Comparison of ENCODE assay signal across 11 mouse cellular contexts in the genomic region with DNA sequence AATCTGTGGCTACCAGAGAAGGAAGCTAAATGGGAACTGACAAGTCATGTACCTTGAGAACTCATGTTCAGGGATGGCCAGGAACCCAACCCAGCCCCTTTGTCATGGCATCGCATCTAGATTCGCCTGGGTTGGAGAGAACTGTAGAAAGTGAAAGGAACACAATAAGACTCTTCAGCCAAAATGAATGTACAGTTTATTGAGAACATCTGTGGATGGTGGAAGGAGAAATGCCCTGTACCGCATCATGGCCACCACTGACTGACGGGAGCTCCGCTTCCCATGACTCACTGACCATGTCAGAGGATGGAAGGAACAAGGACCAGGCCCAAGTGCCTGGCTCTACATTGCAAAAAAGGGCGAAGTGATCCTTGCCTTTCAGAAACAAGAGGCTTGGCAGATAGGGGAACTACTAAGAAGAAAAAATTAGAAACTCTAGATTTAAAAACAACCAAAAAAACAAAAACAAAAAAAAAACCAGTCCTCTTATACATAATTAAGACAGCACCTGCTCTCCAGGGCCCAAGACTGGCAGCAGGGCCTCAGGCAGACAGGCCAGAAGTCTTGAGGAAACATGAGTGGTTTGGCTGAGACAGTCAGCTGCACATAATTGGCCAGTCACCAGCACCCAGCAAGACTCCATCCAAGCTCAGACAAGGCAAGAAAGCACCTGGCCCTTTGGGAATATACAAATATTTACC. TPM values are rescaled to one million over a fixed set of nuclear protein-coding genes. Genes with fewer than 3 reads are reported as not detected.
DNase-seq lines count a peak whose midpoint lies in the region; ATAC-seq and TF ChIP-seq lines count a peak whose summit lies in the region.
"Had no signal": no experiment of that assay in that cellular context is flagged by ENCODE, and none has a peak within 500 bp of the region (broad histone marks: within the 10 kb centered on the region; RNA-seq: fewer than 3 reads in every experiment).

No protein-coding gene starts in this region.

- H3K27ac ChIP-seq in heart, embryonic 13.5 days (replicated peaks): peak overlapping the region; percentile 55; the same call in 1 of the 2 replicates
- H3K27ac ChIP-seq in midbrain, embryonic 13.5 days: peak overlapping the region; percentile 19; the same call in 1 of the 2 replicates
- no peak overlapping the region for H3K27ac ChIP-seq in midbrain, embryonic 16.5 days (ENCODE audit: low read length)
- H3K27ac ChIP-seq in stomach, postnatal 0 days (replicated peaks): peak overlapping the region; percentile 20; the same call in 1 of the 2 replicates
- H3K27ac ChIP-seq: stomach, embryonic 15.5 days had no signal

- 69% methylated on average over 6 of the region's 6 CpGs for WGBS in heart, embryonic 13.5 days
- WGBS in midbrain, embryonic 13.5 days: 66% methylated on average over 6 of the region's 6 CpGs
- 75% methylated on average over 6 of the region's 6 CpGs for WGBS in midbrain, embryonic 16.5 days
- WGBS in stomach, postnatal 0 days: 71% methylated on average over 6 of the region's 6 CpGs

- no peak for DNase-seq in heart, postnatal 4 days
- DNase-seq in cerebellum, postnatal 36 days: peak; percentile 43 to 46
- DNase-seq in stomach, postnatal 0 days (ENCODE audit: low spot score): no peak
- no peak for DNase-seq in kidney, postnatal 4 days
- DNase-seq: heart, adult 11 months had no signal

- ATAC-seq in heart, embryonic 13.5 days (ENCODE audit: extremely low read depth, insufficient number of reproducible peaks, low FRiP score, low TSS enrichment): no peak
- ATAC-seq in midbrain, embryonic 13.5 days: no peak
- no peak for ATAC-seq in midbrain, embryonic 16.5 days
- no peak for ATAC-seq in stomach, postnatal 0 days (ENCODE audit: low FRiP score, low TSS enrichment)

- TF ChIP-seq CTCF in stomach, postnatal 0 days (IDR thresholded peaks at IDR 0.05; ENCODE audit: low read depth): no peak

- H3K4me3 ChIP-seq in heart, embryonic 13.5 days: no peak overlapping the region
- H3K4me3 ChIP-seq in midbrain, embryonic 13.5 days (replicated peaks): no peak overlapping the region
- no peak overlapping the region for H3K4me3 ChIP-seq in midbrain, embryonic 16.5 days (ENCODE audit: low read depth, low read length)
- H3K4me3 ChIP-seq in stomach, postnatal 0 days (ENCODE audit: low read depth, low read length): no peak overlapping the region
- H3K4me3 ChIP-seq: lung, embryonic 15.5 days; stomach, embryonic 15.5 days had no signal

- H3K9ac ChIP-seq in heart, embryonic 13.5 days: 0 out of 2 replicates have a peak overlapping the region, but pooled peaks have one; percentile 19
- no peak overlapping the region for H3K9ac ChIP-seq in midbrain, embryonic 13.5 days (replicated peaks)
- H3K9ac ChIP-seq in midbrain, embryonic 16.5 days (ENCODE audit: low read depth, low read length): no peak overlapping the region
- H3K9ac ChIP-seq in stomach, postnatal 0 days (ENCODE audit: low read length): no peak overlapping the region
- H3K9ac ChIP-seq: lung, embryonic 15.5 days; stomach, embryonic 15.5 days had no signal

- no peaks in the 10 kb centered on the region for H3K27me3 ChIP-seq in heart, embryonic 13.5 days (replicated peaks)
- H3K27me3 ChIP-seq in midbrain, embryonic 13.5 days: no peaks in the 10 kb centered on the region
- no peaks in the 10 kb centered on the region for H3K27me3 ChIP-seq in midbrain, embryonic 16.5 days (ENCODE audit: control insufficient read depth, insufficient read depth, low read depth, low read length)
- no peaks in the 10 kb centered on the region for H3K27me3 ChIP-seq in stomach, postnatal 0 days (ENCODE audit: control insufficient read depth, insufficient read depth, low read length)
- H3K27me3 ChIP-seq: lung, embryonic 15.5 days; stomach, embryonic 15.5 days had no signal

- H3K4me2 ChIP-seq in heart, embryonic 13.5 days: no peak overlapping the region
- H3K4me2 ChIP-seq in midbrain, embryonic 13.5 days (replicated peaks): no peak overlapping the region
- H3K4me2 ChIP-seq in midbrain, embryonic 16.5 days (ENCODE audit: low read length): no peak overlapping the region
- H3K4me2 ChIP-seq in stomach, postnatal 0 days (replicated peaks; ENCODE audit: low read depth): no peak overlapping the region
- H3K4me2 ChIP-seq: lung, embryonic 15.5 days; stomach, embryonic 15.5 days had no signal

- H3K36me3 ChIP-seq in heart, embryonic 13.5 days: peaks cover 86% of the 10 kb centered on the region
- H3K36me3 ChIP-seq in midbrain, embryonic 13.5 days: peaks cover 69% of the 10 kb centered on the region
- H3K36me3 ChIP-seq in midbrain, embryonic 16.5 days (ENCODE audit: control insufficient read depth, insufficient read depth, low read length): peaks cover 25% of the 10 kb centered on the region
- peaks cover 15% of the 10 kb centered on the region for H3K36me3 ChIP-seq in stomach, postnatal 0 days (ENCODE audit: control insufficient read depth, insufficient read depth, low read length)

- no peak for TF ChIP-seq EP300 in stomach, postnatal 0 days (optimal IDR thresholded peaks at IDR 0.05)

- H3K9me3 ChIP-seq in heart, embryonic 13.5 days: no peaks in the 10 kb centered on the region
- no peaks in the 10 kb centered on the region for H3K9me3 ChIP-seq in midbrain, embryonic 13.5 days
- no peaks in the 10 kb centered on the region for H3K9me3 ChIP-seq in midbrain, embryonic 16.5 days (replicated peaks; ENCODE audit: control insufficient read depth, low read length, poor library complexity, severe bottlenecking)
- no peaks in the 10 kb centered on the region for H3K9me3 ChIP-seq in stomach, postnatal 0 days (ENCODE audit: control insufficient read depth, low read length)
- H3K9me3 ChIP-seq: lung, embryonic 15.5 days; stomach, embryonic 15.5 days had no signal

- peaks cover 43% of the 10 kb centered on the region for H3K4me1 ChIP-seq in heart, embryonic 13.5 days
- peaks cover 31% of the 10 kb centered on the region for H3K4me1 ChIP-seq in midbrain, embryonic 13.5 days (replicated peaks)
- H3K4me1 ChIP-seq in midbrain, embryonic 16.5 days (ENCODE audit: control insufficient read depth, insufficient read depth, low read length): peaks cover 15% of the 10 kb centered on the region
- H3K4me1 ChIP-seq in stomach, postnatal 0 days (replicated peaks; ENCODE audit: control insufficient read depth, insufficient read depth): no peaks in the 10 kb centered on the region

RNA-seq across cellular contexts. Expression of a gene that starts 4.9 kb away (rescaled TPM):
- 82.1 and 89.2 TPM in 2 replicates for polyA plus RNA-seq in heart, embryonic 13.5 days (2015; fragmentation: Nextera tagmentation; extraction: Ambion mirVana)
- 100 to 1,000 TPM; 152 to 160 TPM for total RNA-seq in heart, postnatal 4 days (2021)
- 85.2 TPM in 2 replicates for polyA plus RNA-seq in midbrain, embryonic 13.5 days (2015; fragmentation: Nextera tagmentation; extraction: Ambion mirVana)
- 73.6 and 75.9 TPM in 2 replicates for polyA plus RNA-seq in midbrain, embryonic 16.5 days (2015; fragmentation: Nextera tagmentation; extraction: Ambion mirVana)
- 122 and 123 TPM in 2 replicates for polyA plus RNA-seq in stomach, postnatal 0 days (2015; fragmentation: Nextera tagmentation; extraction: Ambion mirVana)

RNA-seq across cellular contexts. Expression of a gene that starts 16.0 kb away (rescaled TPM):
- polyA plus RNA-seq in heart, embryonic 13.5 days (2015; fragmentation: Nextera tagmentation; extraction: Ambion mirVana): not detected in 2 replicates
- under 1 TPM; 0.05 to 0.11 TPM for total RNA-seq in heart, postnatal 4 days (2021)
- 0.40 and 0.46 TPM in 2 replicates for polyA plus RNA-seq in midbrain, embryonic 13.5 days (2015; fragmentation: Nextera tagmentation; extraction: Ambion mirVana)
- polyA plus RNA-seq in midbrain, embryonic 16.5 days (2015; fragmentation: Nextera tagmentation; extraction: Ambion mirVana): 1.6 and 1.7 TPM in 2 replicates
- 0.02 TPM in 2 replicates for polyA plus RNA-seq in stomach, postnatal 0 days (2015; fragmentation: Nextera tagmentation; extraction: Ambion mirVana)
- polyA plus RNA-seq: kidney, embryonic 16.5 days had no signal

Comparison
In these comparisons a context has a peak if more than half of its experiments do, and no peak if none do; other contexts are left out.
1. DNase-seq: peak in cerebellum, postnatal 36 days (2 of 2); none in heart, postnatal 4 days (single experiment), stomach, postnatal 0 days (single experiment) and kidney, postnatal 4 days (0 of 2).